Mouse (Mus musculus): ENCODE results near the gene Neurod1. TPM values are rescaled to one million over a fixed set of nuclear protein-coding genes. Genes with fewer than 3 reads are reported as not detected.

The Neurod1 gene
- not detected for polyA plus RNA-seq (2017; shearing (Covaris generic))

GRCm38 (mm10) chr2:79456575-79457349 is at the start of gene Neurod1, which contains the start of gene Cerkl:
TSS of gene Neurod1 (minus strand) at chr2:79456751.
TSS of gene Cerkl (minus strand) at chr2:79456785.

Other genes starting within 250 kb of the Neurod1 start
- 100 to 1,000 TPM; 124 to 141 TPM for gene Itga4, start 201.3 kb downstream of the Neurod1 start, polyA plus RNA-seq (2017; shearing (Covaris generic))
- 10 to 100 TPM in 1 of 2 experiments, 1 to 10 TPM in 1; 5.3 to 11.4 TPM for gene Cerkl, start within 50 bp of the Neurod1 start, polyA plus RNA-seq (2017; shearing (Covaris generic))
- 1 to 10 TPM; 6.6 to 8.2 TPM for gene Itprid2, start 178.6 kb upstream of the Neurod1 start, polyA plus RNA-seq (2017; shearing (Covaris generic))